Mouse (Mus musculus): ENCODE measurements around the gene Capzb.

Gene Capzb

GRCm38 (mm10) chr4:139259302-139259871 is 66.7 kb downstream of the Capzb start:
- no peak for DNase-seq (ENCODE audit: extremely low read depth, insufficient read length, low spot score)

- no peak for DNase-seq (ENCODE audit: extremely low read depth, insufficient read length, low spot score)
Measured at GRCm38 (mm10) chr4:139262981-139263380, 70.3 kb downstream of the Capzb start.

- DNase-seq (ENCODE audit: extremely low read depth, insufficient read length, low spot score) = no peak
Measured at GRCm38 (mm10) chr4:139265783-139266499, 73.2 kb downstream of the Capzb start.

GRCm38 (mm10) chr4:139266500-139266865 is 73.8 kb downstream of the Capzb start:
- no peak for DNase-seq (ENCODE audit: extremely low read depth, insufficient read length, low spot score)

GRCm38 (mm10) chr4:139267335-139267734 is 74.6 kb downstream of the Capzb start:
- no peak for DNase-seq (ENCODE audit: extremely low read depth, insufficient read length, low spot score)

- no peak for DNase-seq (ENCODE audit: extremely low read depth, insufficient read length, low spot score)
Measured at GRCm38 (mm10) chr4:139268242-139268641, 75.5 kb downstream of the Capzb start.

GRCm38 (mm10) chr4:139270168-139270567 is 77.5 kb downstream of the Capzb start:
- DNase-seq (ENCODE audit: extremely low read depth, insufficient read length, low spot score) = no peak

- no peak for DNase-seq (ENCODE audit: extremely low read depth, insufficient read length, low spot score)
Measured at GRCm38 (mm10) chr4:139271562-139271961, 78.9 kb downstream of the Capzb start.

- DNase-seq (ENCODE audit: extremely low read depth, insufficient read length, low spot score) = no peak
Measured at GRCm38 (mm10) chr4:139272951-139273680, 80.4 kb downstream of the Capzb start.

- DNase-seq (ENCODE audit: extremely low read depth, insufficient read length, low spot score) = no peak
Measured at GRCm38 (mm10) chr4:139274573-139274972, 81.9 kb downstream of the Capzb start.

- DNase-seq (ENCODE audit: extremely low read depth, insufficient read length, low spot score) = no peak
Measured at GRCm38 (mm10) chr4:139276411-139276810, 83.7 kb downstream of the Capzb start.

- DNase-seq (ENCODE audit: extremely low read depth, insufficient read length, low spot score) = no peak
Measured at GRCm38 (mm10) chr4:139280530-139280929, 87.8 kb downstream of the Capzb start.

- DNase-seq (ENCODE audit: extremely low read depth, insufficient read length, low spot score) = no peak
Measured at GRCm38 (mm10) chr4:139281791-139282345, 89.2 kb downstream of the Capzb start.

GRCm38 (mm10) chr4:139282955-139283417 is 90.3 kb downstream of the Capzb start:
- DNase-seq (ENCODE audit: extremely low read depth, insufficient read length, low spot score) = no peak

- DNase-seq (ENCODE audit: extremely low read depth, insufficient read length, low spot score) = no peak
Measured at GRCm38 (mm10) chr4:139284877-139285276, 92.2 kb downstream of the Capzb start.

GRCm38 (mm10) chr4:139286234-139286633 is 93.5 kb downstream of the Capzb start:
- DNase-seq (ENCODE audit: extremely low read depth, insufficient read length, low spot score) = no peak

- DNase-seq (ENCODE audit: extremely low read depth, insufficient read length, low spot score) = peak; percentile 69
Measured at GRCm38 (mm10) chr4:139287122-139287863, 94.6 kb downstream of the Capzb start.

GRCm38 (mm10) chr4:139289017-139289416 is 96.3 kb downstream of the Capzb start:
- no peak for DNase-seq (ENCODE audit: extremely low read depth, insufficient read length, low spot score)

GRCm38 (mm10) chr4:139291099-139291498 is 98.4 kb downstream of the Capzb start:
- no peak for DNase-seq (ENCODE audit: extremely low read depth, insufficient read length, low spot score)

GRCm38 (mm10) chr4:139292038-139292437 is 99.3 kb downstream of the Capzb start:
- DNase-seq (ENCODE audit: extremely low read depth, insufficient read length, low spot score) = no peak

- DNase-seq (ENCODE audit: extremely low read depth, insufficient read length, low spot score) = no peak
Measured at GRCm38 (mm10) chr4:139297566-139297965, 104.9 kb downstream of the Capzb start.
